Mouse (Mus musculus) liver, embryonic 14.5 days (tissue): ENCODE measurements around the gene Hist1h2bg.

Source experiments
- CTCF ChIP-seq: IDR thresholded peaks from 2 replicates; pipeline ENCODE4 v1.5.1; 2016; ENCODE audit warnings: antibody characterized with exemption, low read depth, control low read depth
- EP300 ChIP-seq: IDR thresholded peaks from 2 replicates; pipeline ENCODE4 v1.6.1; 2016; ENCODE audit warnings: antibody characterized with exemption, low read depth

- TF ChIP-seq CTCF, result no peak
- TF ChIP-seq EP300, result no peak
Measured at GRCm38 (mm10) chr13:23530181-23530900, 40.9 kb upstream of the Hist1h2bg start.
